Mouse (Mus musculus) limb, embryonic 10.5 days (tissue): ENCODE results near the gene Slc45a1. TPM values are rescaled to one million over a fixed set of nuclear protein-coding genes. Genes with fewer than 3 reads are reported as not detected.
"Not testable (repeated sequence)": the region's sequence is repeated elsewhere in the genome, so short reads cannot be mapped to it uniquely, and the experiment has no call there.

Source experiments
- DNase-seq: peaks from one replicate; pipeline ENCODE4 v3.0.0-alpha.2; 2017; ENCODE audit warnings: low spot score
- H3K27ac ChIP-seq: fragments of 300-500 bp; sonication (generic); 2 replicates; pipeline ENCODE4 v1.5.1; 2016; ENCODE audit warnings: mild to moderate bottlenecking
- H3K27me3 ChIP-seq: fragments of 300-500 bp; sonication (generic); 2 replicates; pipeline ENCODE4 v1.6.1; 2016; ENCODE audit warnings: low read depth, mild to moderate bottlenecking; ENCODE audit not compliant: poor library complexity, severe bottlenecking
- H3K36me3 ChIP-seq: fragments of 300-500 bp; sonication (generic); 2 replicates; pipeline ENCODE4 v1.6.1; 2016; ENCODE audit warnings: mild to moderate bottlenecking, moderate library complexity
- H3K4me1 ChIP-seq: fragments of 300-500 bp; sonication (generic); 2 replicates; pipeline ENCODE4 v1.6.1; 2016
- H3K4me3 ChIP-seq: fragments of 300-500 bp; sonication (generic); 2 replicates; pipeline ENCODE4 v1.5.1; 2016; ENCODE audit warnings: mild to moderate bottlenecking, moderate library complexity
- H3K9me3 ChIP-seq: fragments of 300-500 bp; sonication (generic); replicated peaks from 2 replicates; pipeline ENCODE4 v1.6.1; 2016; ENCODE audit warnings: mild to moderate bottlenecking
- whole genome bisulfite sequencing: fragments of 180-500 bp; shearing (Covaris S2); methylation state at CpG from one replicate; pipeline ENCODE4 v1.1.7; 2016; 5-methylcytosine and 5-hydroxymethylcytosine counted together
- polyA plus RNA-seq: library from polyadenylated mRNA; unstranded; fragments of >200 nt; fragmentation: Nextera tagmentation; extraction: Ambion mirVana; gene quantifications from 2 replicates; pipeline ENCODE4 v1.2.1, GENCODE M21; 2016

Gene Slc45a1
- polyA plus RNA-seq, 1 experiment from 2014 or later, result 0.71 TPM

GRCm38 (mm10) chr4:150615251-150616028, 36.5 kb downstream of the Slc45a1 start:
- WGBS, result 96% methylated on average over 12 of the region's 12 CpGs
- Histone ChIP-seq H3K36me3 (peaks cover 97% of the 10 kb centered on the region), H3K4me1 (no peaks in the 10 kb centered on the region), H3K4me3 (no peak overlapping the region), H3K27me3 (no peaks in the 10 kb centered on the region), H3K9me3 (no peaks in the 10 kb centered on the region), H3K27ac (no peak overlapping the region)
- no peak for DNase-seq

DNA sequence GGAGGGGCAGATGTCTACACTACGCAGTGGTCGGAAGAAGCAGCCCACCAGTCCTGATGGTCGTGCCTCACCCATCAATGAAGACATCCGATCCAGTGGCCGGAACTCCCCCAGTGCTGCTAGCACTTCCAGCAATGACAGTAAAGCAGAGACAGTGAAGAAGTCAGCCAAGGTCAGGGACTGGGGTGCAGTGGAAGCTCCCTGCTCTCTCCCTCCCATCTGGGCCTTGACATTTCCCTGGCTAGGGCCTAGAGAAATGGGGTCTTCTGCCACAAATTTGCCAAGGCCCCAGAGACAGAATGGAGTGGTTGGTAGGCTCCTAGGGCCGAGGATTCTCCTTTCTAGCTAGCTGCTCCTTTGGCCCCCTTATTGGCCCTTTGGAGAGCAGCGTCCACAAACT, 38.3 kb downstream of the Slc45a1 start:
- Histone ChIP-seq H3K27me3 (no peaks in the 10 kb centered on the region), H3K36me3 (peaks cover 98% of the 10 kb centered on the region), H3K27ac (no peak overlapping the region), H3K4me3 (no peak overlapping the region), H3K9me3 (no peaks in the 10 kb centered on the region), H3K4me1 (no peaks in the 10 kb centered on the region)
- DNase-seq, result no peak
- 94% methylated on average over 7 of the region's 7 CpGs for WGBS

GRCm38 (mm10) chr4:150608670-150609069, 43.3 kb downstream of the Slc45a1 start:
- no peak overlapping the region for H3K4me3 ChIP-seq
- H3K36me3 ChIP-seq, result peaks cover 69% of the 10 kb centered on the region
- WGBS, result 95% methylated on average over 3 of the region's 3 CpGs
- H3K4me1 ChIP-seq, result peaks cover 21% of the 10 kb centered on the region
- DNase-seq, result no peak
- H3K27ac ChIP-seq, result no peak overlapping the region
- H3K27me3 ChIP-seq, result no peaks in the 10 kb centered on the region
- H3K9me3 ChIP-seq, result no peaks in the 10 kb centered on the region

- Histone ChIP-seq H3K4me1 (peaks cover 21% of the 10 kb centered on the region), H3K4me3 (no peak overlapping the region), H3K27me3 (no peaks in the 10 kb centered on the region), H3K27ac (no peak overlapping the region), H3K36me3 (peaks cover 52% of the 10 kb centered on the region), H3K9me3 (no peaks in the 10 kb centered on the region)
- 76% methylated on average over 3 of the region's 3 CpGs for WGBS
- DNase-seq, result no peak
Observed at GRCm38 (mm10) chr4:150606449-150607161, 45.4 kb downstream of the Slc45a1 start.

DNA sequence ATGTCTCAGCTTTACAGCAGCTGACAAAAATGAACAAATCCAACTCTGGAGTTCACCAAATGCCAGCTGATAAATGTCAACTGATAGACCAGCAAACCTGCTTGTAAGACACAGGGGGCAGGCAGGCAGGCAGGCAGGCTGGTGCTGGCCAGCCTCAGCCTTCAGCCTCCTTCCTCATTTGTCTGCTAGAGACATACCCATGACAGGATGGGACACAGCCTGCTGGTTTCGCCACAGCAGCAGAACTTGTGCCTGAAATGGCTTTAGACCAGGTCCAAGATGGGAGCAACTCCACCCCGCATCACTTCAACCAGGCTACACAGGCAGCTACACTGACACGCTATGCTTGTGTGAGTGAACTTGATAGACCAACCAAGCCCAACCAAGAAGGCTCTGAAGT, 46.2 kb downstream of the Slc45a1 start:
- Histone ChIP-seq H3K27ac (peak overlapping the region; percentile 10; the same call in 1 of the 2 replicates), H3K4me3 (no peak overlapping the region), H3K36me3 (peaks cover 46% of the 10 kb centered on the region), H3K4me1 (peaks cover 21% of the 10 kb centered on the region), H3K9me3 (no peaks in the 10 kb centered on the region), H3K27me3 (no peaks in the 10 kb centered on the region)
- WGBS, result 90% methylated on average over 3 of the region's 3 CpGs
- DNase-seq, result no peak

- H3K36me3 ChIP-seq, result peaks cover 24% of the 10 kb centered on the region
- H3K9me3 ChIP-seq, result no peaks in the 10 kb centered on the region
- H3K4me3 ChIP-seq, result no peak overlapping the region
- no peak overlapping the region for H3K27ac ChIP-seq
- 93% methylated on average over 1 of the region's 1 CpGs for WGBS
- peaks cover 29% of the 10 kb centered on the region for H3K4me1 ChIP-seq
- no peak for DNase-seq
- no peaks in the 10 kb centered on the region for H3K27me3 ChIP-seq
Observed at GRCm38 (mm10) chr4:150603366-150604061, 48.5 kb downstream of the Slc45a1 start.

DNA sequence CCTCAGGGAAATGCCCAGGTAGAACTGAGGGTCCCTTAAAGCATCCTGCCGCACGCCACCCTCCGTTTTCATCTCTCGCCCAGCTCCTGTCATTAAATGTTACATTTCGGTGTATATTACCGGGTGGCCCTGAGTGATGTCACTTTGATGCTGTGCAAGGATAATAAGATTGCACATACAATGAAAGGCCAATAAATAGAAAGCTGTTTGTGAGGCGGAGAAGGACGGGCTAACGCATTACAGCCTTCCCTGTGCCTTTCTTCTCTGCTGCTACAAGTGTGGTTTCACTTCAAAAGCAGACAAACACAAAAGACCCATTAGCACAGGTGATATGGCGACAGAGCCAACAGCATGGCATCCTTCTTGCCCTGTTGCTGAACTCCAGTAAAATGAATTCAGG, 50.5 kb downstream of the Slc45a1 start:
- Histone ChIP-seq H3K4me1 (peaks cover 25% of the 10 kb centered on the region), H3K4me3 (no peak overlapping the region), H3K9me3 (no peaks in the 10 kb centered on the region), H3K27me3 (no peaks in the 10 kb centered on the region), H3K36me3 (peaks cover 15% of the 10 kb centered on the region), H3K27ac (no peak overlapping the region)
- WGBS, result 87% methylated on average over 10 of the region's 10 CpGs
- DNase-seq, result no peak

GRCm38 (mm10) chr4:150600503-150600902, 51.5 kb downstream of the Slc45a1 start:
- not testable (repeated sequence) for DNase-seq, H3K27ac ChIP-seq, H3K27me3 ChIP-seq, H3K9me3 ChIP-seq, H3K4me3 ChIP-seq
- Histone ChIP-seq H3K4me1 (peaks cover 17% of the 10 kb centered on the region), H3K36me3 (peaks cover 20% of the 10 kb centered on the region)
- 94% methylated on average over 2 of the region's 2 CpGs for WGBS

GRCm38 (mm10) chr4:150599119-150599992, 52.6 kb downstream of the Slc45a1 start:
- Histone ChIP-seq H3K27me3 (no peaks in the 10 kb centered on the region), H3K4me3 (no peak overlapping the region), H3K9me3 (no peaks in the 10 kb centered on the region), H3K4me1 (peaks cover 13% of the 10 kb centered on the region), H3K27ac (peak overlapping the region; percentile 30; the same call in 1 of the 2 replicates), H3K36me3 (peaks cover 11% of the 10 kb centered on the region)
- WGBS, result 67% methylated on average over 3 of the region's 3 CpGs
- DNase-seq, result no peak

DNA sequence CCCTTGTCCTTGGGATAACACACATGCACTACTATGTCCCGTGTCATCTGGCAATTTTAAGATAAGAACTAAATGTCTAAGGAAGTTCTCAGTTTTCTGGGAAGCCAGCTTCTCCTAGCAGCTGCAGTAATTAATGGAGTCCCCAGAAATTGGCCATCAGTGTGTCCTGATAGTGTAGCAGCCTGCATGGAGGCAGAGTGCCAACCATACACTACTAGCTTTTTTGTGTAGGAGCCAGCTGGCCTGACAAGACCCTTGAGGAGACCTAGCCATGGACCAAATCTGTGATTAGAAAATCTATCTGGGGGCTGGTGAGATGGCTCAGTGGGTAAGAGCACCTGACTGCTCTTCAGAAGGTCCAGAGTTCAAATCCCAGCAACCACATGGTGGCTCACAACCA, 53.3 kb downstream of the Slc45a1 start:
- 71% methylated on average over 1 of the region's 1 CpGs for WGBS
- H3K36me3 ChIP-seq, result peaks cover 11% of the 10 kb centered on the region; the same call in 1 of the 2 replicates
- peaks cover 12% of the 10 kb centered on the region for H3K4me1 ChIP-seq
- no peaks in the 10 kb centered on the region for H3K27me3 ChIP-seq
- H3K9me3 ChIP-seq, result no peaks in the 10 kb centered on the region
- no peak overlapping the region for H3K27ac ChIP-seq
- no peak for DNase-seq
- H3K4me3 ChIP-seq, result no peak overlapping the region

DNA sequence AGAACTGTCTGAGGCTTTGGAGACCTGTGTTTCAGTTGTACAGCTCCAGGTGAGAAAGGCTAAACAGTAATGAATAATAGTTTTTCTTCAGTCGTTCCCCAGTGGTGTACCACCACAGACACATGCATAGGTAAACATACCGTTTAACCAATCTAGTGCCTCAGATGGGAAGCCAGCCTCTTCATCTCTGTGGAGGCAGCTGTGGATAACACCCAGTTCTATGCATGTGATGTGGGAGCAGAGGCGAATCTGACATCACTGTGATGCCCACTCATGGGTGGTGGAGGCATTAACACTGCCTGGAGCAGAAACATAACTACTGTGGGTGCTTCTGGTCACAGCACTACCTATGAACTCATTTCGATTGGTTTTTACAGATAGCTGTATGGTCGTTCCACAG, 56.0 kb downstream of the Slc45a1 start:
- Histone ChIP-seq H3K4me3 (no peak overlapping the region), H3K27ac (no peak overlapping the region), H3K36me3 (peaks cover 10% of the 10 kb centered on the region; the same call in 1 of the 2 replicates), H3K4me1 (peaks cover 35% of the 10 kb centered on the region), H3K9me3 (no peaks in the 10 kb centered on the region), H3K27me3 (no peaks in the 10 kb centered on the region)
- DNase-seq, result no peak
- WGBS, result 87% methylated on average over 5 of the region's 5 CpGs

DNA sequence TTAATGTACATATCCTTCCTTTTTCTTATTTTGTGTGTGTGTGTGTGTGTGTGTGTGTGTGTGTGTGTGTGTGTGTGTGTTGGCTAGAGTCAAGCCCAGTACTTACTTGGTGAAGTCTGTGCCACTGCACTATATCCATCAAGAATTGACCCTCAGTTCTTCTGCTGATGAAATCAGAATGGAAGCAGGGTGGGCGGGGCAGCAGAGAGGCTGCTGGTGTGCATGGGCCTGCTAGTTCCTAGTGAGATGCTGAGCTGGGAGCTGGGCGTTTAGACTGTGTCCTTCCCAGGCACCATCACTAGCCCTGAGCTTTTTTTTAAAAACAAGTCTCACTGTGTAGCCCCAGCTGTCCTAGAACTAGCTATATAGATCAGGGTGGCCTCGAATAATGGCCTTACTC, 56.9 kb downstream of the Slc45a1 start:
- H3K4me1 ChIP-seq, result peaks cover 44% of the 10 kb centered on the region
- no peak overlapping the region for H3K27ac ChIP-seq
- no peak overlapping the region for H3K4me3 ChIP-seq
- H3K36me3 ChIP-seq, result peaks cover 10% of the 10 kb centered on the region; the same call in 1 of the 2 replicates
- H3K27me3 ChIP-seq, result no peaks in the 10 kb centered on the region
- WGBS, result 78% methylated on average over 3 of the region's 3 CpGs
- no peaks in the 10 kb centered on the region for H3K9me3 ChIP-seq
- DNase-seq, result no peak
